Comparison of ENCODE assay signal across 8 mouse cellular contexts in genomic region chr3:129308102-129308752, GRCm38 (mm10). TPM values are rescaled to one million over a fixed set of nuclear protein-coding genes. Genes with fewer than 3 reads are reported as not detected.
DNase-seq lines count a peak whose midpoint lies in the region; ATAC-seq and TF ChIP-seq lines count a peak whose summit lies in the region.

No protein-coding gene starts in this region.

- DNase-seq in cerebellum, adult 9-11 months, result no peak
- peak; percentile 72 for DNase-seq in liver, adult 2 months (ENCODE audit: extremely low read depth, low read depth, low spot score)
- no peak for DNase-seq in liver, embryonic 11.5 days (ENCODE audit: low spot score)
- DNase-seq in thymus, postnatal 0 days (ENCODE audit: low spot score), result peak; percentile 83
- no peak for DNase-seq in right cerebral cortex, postnatal 36 days (ENCODE audit: low spot score in 2 of 2)

- no peaks in the 10 kb centered on the region for H3K79me2 ChIP-seq in liver, adult 2 months (ENCODE audit: control insufficient read depth, insufficient read depth, low read length)

- H3K36me3 ChIP-seq in liver, adult 2 months (ENCODE audit: control insufficient read depth, insufficient read depth, low read length), result peaks cover 50% of the 10 kb centered on the region
- no peaks in the 10 kb centered on the region for H3K36me3 ChIP-seq in liver, embryonic 11.5 days (ENCODE audit: control insufficient read depth, insufficient read depth, low read length)
- no peaks in the 10 kb centered on the region for H3K36me3 ChIP-seq in forebrain, embryonic 13.5 days (ENCODE audit: poor library complexity, severe bottlenecking)

- peak; percentile 33 for TF ChIP-seq CTCF in liver, adult 2 months (IDR thresholded peaks at IDR 0.05; ENCODE audit: low read depth, low read length)

- H3K4me3 ChIP-seq in liver, adult 2 months (ENCODE audit: insufficient read depth, low read depth, low read length), result no peak overlapping the region
- H3K4me3 ChIP-seq in liver, embryonic 11.5 days (ENCODE audit: low read depth, low read length), result no peak overlapping the region
- H3K4me3 ChIP-seq in forebrain, embryonic 13.5 days, result no peak overlapping the region

- H3K4me1 ChIP-seq in liver, adult 2 months (ENCODE audit: control insufficient read depth, insufficient read depth, low read length), result no peaks in the 10 kb centered on the region
- H3K4me1 ChIP-seq in liver, embryonic 11.5 days (replicated peaks; ENCODE audit: control insufficient read depth, insufficient read depth, low read length), result no peaks in the 10 kb centered on the region
- H3K4me1 ChIP-seq in forebrain, embryonic 13.5 days, result no peaks in the 10 kb centered on the region

- H3K27ac ChIP-seq in liver, adult 2 months (replicated peaks; ENCODE audit: insufficient read depth, low read depth, low read length), result no peak overlapping the region
- no peak overlapping the region for H3K27ac ChIP-seq in liver, embryonic 11.5 days (ENCODE audit: low read depth, low read length)
- no peak overlapping the region for H3K27ac ChIP-seq in forebrain, embryonic 13.5 days

- H3K9ac ChIP-seq in liver, adult 2 months (ENCODE audit: low read depth, low read length), result no peak overlapping the region
- no peak overlapping the region for H3K9ac ChIP-seq in liver, embryonic 11.5 days (ENCODE audit: low read depth, low read length)
- H3K9ac ChIP-seq in forebrain, embryonic 13.5 days, result no peak overlapping the region

- H3K4me2 ChIP-seq in liver, embryonic 11.5 days, result no peak overlapping the region
- no peak overlapping the region for H3K4me2 ChIP-seq in forebrain, embryonic 13.5 days

- no peaks in the 10 kb centered on the region for H3K27me3 ChIP-seq in liver, adult 2 months (ENCODE audit: control insufficient read depth, insufficient read depth, low read length)
- H3K27me3 ChIP-seq in liver, embryonic 11.5 days (replicated peaks; ENCODE audit: control insufficient read depth, insufficient read depth, low read length), result no peaks in the 10 kb centered on the region
- H3K27me3 ChIP-seq in forebrain, embryonic 13.5 days, result no peaks in the 10 kb centered on the region

- TF ChIP-seq POLR2A in liver, adult 2 months (IDR thresholded peaks at IDR 0.05; ENCODE audit: extremely low read depth, insufficient read depth, low read length), result no peak

- peak; percentile 85 for ATAC-seq in cerebellum, adult (ENCODE audit: insufficient number of reproducible peaks, low FRiP score, low TSS enrichment)
- ATAC-seq in liver, embryonic 11.5 days (replicated peaks; ENCODE audit: low FRiP score), result no peak
- peak; percentile 92 for ATAC-seq in forebrain, embryonic 13.5 days
- ATAC-seq in megakaryocyte, adult 5-6 weeks (ENCODE audit: poor library complexity, severe bottlenecking), result peak; percentile 77

- 55% methylated on average over 10 of the region's 10 CpGs for WGBS in liver, adult 2 months
- WGBS in liver, embryonic 11.5 days, result 43% methylated on average over 10 of the region's 10 CpGs
- 40% methylated on average over 10 of the region's 10 CpGs for WGBS in forebrain, embryonic 13.5 days

- no peaks in the 10 kb centered on the region for H3K9me3 ChIP-seq in liver, embryonic 11.5 days (ENCODE audit: control insufficient read depth, low read length)
- no peaks in the 10 kb centered on the region for H3K9me3 ChIP-seq in forebrain, embryonic 13.5 days (replicated peaks)

RNA-seq across cellular contexts. Expression of gene Enpep, which starts 24.3 kb away (rescaled TPM):
- 74.6 and 82.6 TPM in 2 replicates for total RNA-seq in liver, adult 2 months (2014; rRNA removed)
- polyA plus RNA-seq in liver, adult 2 months (2012; rRNA removed), result 21.1 TPM in 2 replicates
- polyA plus RNA-seq in liver, embryonic 11.5 days (2014; fragmentation: Nextera tagmentation; extraction: Ambion mirVana), result 3.5 and 4.3 TPM in 2 replicates
- 0.29 and 0.43 TPM in 2 replicates for polyA plus RNA-seq in forebrain, embryonic 13.5 days (2015; fragmentation: Nextera tagmentation; extraction: Ambion mirVana)
- total RNA-seq in megakaryocyte, adult 5-6 weeks (2015), result not detected in 2 replicates
- not detected in 2 replicates for total RNA-seq in megakaryocyte, adult 5-6 weeks (2017)
- polyA plus RNA-seq in thymus, postnatal 0 days (2015; fragmentation: Nextera tagmentation; extraction: Ambion mirVana), result 9.3 and 10.1 TPM in 2 replicates

Comparison
In these comparisons a context has a peak if more than half of its experiments do, and no peak if none do; other contexts are left out.
1. DNase-seq: peak in liver, adult 2 months (single experiment) and thymus, postnatal 0 days (single experiment); none in cerebellum, adult 9-11 months (single experiment), liver, embryonic 11.5 days (single experiment) and right cerebral cortex, postnatal 36 days (0 of 2).